Mouse (Mus musculus): Measurements from ENCODE around the gene Prr14l. TPM values are rescaled to one million over a fixed set of nuclear protein-coding genes. Genes with fewer than 3 reads are reported as not detected.

Prr14l gene
- polyA plus RNA-seq, 2 experiments from 2014 or later, result 18.6 to 28.0 TPM

Other genes with a start within 250 kb of the Prr14l start
- under 1 TPM; 0.65 to 0.91 TPM for gene Yes1, start 243.1 kb downstream of the Prr14l start, polyA plus RNA-seq (2017; shearing (Covaris generic))
- gene Pisd, start 68.6 kb downstream of the Prr14l start, polyA plus RNA-seq (2017; shearing (Covaris generic)), result 10 to 100 TPM; 61.6 to 72.1 TPM
- gene Gm20671, start 27.1 kb downstream of the Prr14l start, polyA plus RNA-seq (2017; shearing (Covaris generic)), result not detected
- 10 to 100 TPM; 19.2 to 19.8 TPM for gene Depdc5, start 9.4 kb upstream of the Prr14l start, polyA plus RNA-seq (2017; shearing (Covaris generic))
- gene Ywhah, start 164.6 kb upstream of the Prr14l start, polyA plus RNA-seq (2017; shearing (Covaris generic)), result 100 to 1,000 TPM; 255 to 299 TPM
- not detected for gene Slc5a1, start 250.0 kb upstream of the Prr14l start, polyA plus RNA-seq (2017; shearing (Covaris generic))

Measured in activated CD4-positive, CD25-positive, alpha-beta regulatory T cell, adult 4 months (primary cell).